Mouse (Mus musculus) forebrain, embryonic 11.5 days (tissue): ENCODE measurements around the gene Abt1. TPM values are rescaled to one million over a fixed set of nuclear protein-coding genes. Genes with fewer than 3 reads are reported as not detected.
A peak's percentile ranks its signal among the peaks of the same experiment; 100 is the strongest.
"Not testable (repeated sequence)": the region's sequence is repeated elsewhere in the genome, so short reads cannot be mapped to it uniquely, and the experiment has no call there.

ENCODE experiments used
- ATAC-seq: fragments of 200-750 bp; cut with Nextera tagmentation; replicated peaks from 2 replicates; pipeline ENCODE4 v1.8.0; 2017; ENCODE audit warnings: moderate TSS enrichment; ENCODE audit not compliant: low FRiP score
- DNase-seq: peaks from one replicate; pipeline ENCODE4 v3.0.0-alpha.2; 2017; ENCODE audit warnings: low spot score
- H3K27ac ChIP-seq: fragments of 300-500 bp; sonication (generic); 2 replicates; pipeline ENCODE4 v1.5.1; 2014; ENCODE audit warnings: low read depth, low read length
- H3K27me3 ChIP-seq: fragments of 300-500 bp; sonication (generic); 2 replicates; pipeline ENCODE4 v1.6.1; 2014; ENCODE audit warnings: mild to moderate bottlenecking, low read length, mixed read lengths; ENCODE audit not compliant: control insufficient read depth, insufficient read depth
- H3K36me3 ChIP-seq: fragments of 300-500 bp; sonication (generic); 2 replicates; pipeline ENCODE4 v1.6.1; 2014; ENCODE audit warnings: mild to moderate bottlenecking, low read length, moderate library complexity, mixed read lengths; ENCODE audit not compliant: control insufficient read depth, insufficient read depth
- H3K4me1 ChIP-seq: fragments of 300-500 bp; sonication (generic); replicated peaks from 2 replicates; pipeline ENCODE4 v1.6.1; 2014; ENCODE audit warnings: low read length, mixed read lengths; ENCODE audit not compliant: control insufficient read depth, insufficient read depth
- H3K4me2 ChIP-seq: fragments of 300-500 bp; sonication (generic); 2 replicates; pipeline ENCODE4 v1.6.1; 2014; ENCODE audit warnings: low read depth, mild to moderate bottlenecking, low read length, moderate library complexity, mixed read lengths; ENCODE audit not compliant: severe bottlenecking
- H3K4me3 ChIP-seq: fragments of 300-500 bp; sonication (generic); 2 replicates; pipeline ENCODE4 v1.5.1; 2014; ENCODE audit warnings: low read depth, low read length
- H3K9ac ChIP-seq: fragments of 300-500 bp; sonication (generic); 2 replicates; pipeline ENCODE4 v1.6.1; 2014; ENCODE audit warnings: low read length
- H3K9me3 ChIP-seq: fragments of 300-500 bp; sonication (generic); 2 replicates; pipeline ENCODE4 v1.6.1; 2016; ENCODE audit warnings: low read length, mixed read lengths; ENCODE audit not compliant: control insufficient read depth
- WGBS: fragments of 180-500 bp; shearing (Covaris S2); extraction: QIAGEN DNeasy Blood & Tissue Kit; methylation state at CpG from one replicate; pipeline ENCODE4 v1.1.7; 2014; 5-methylcytosine and 5-hydroxymethylcytosine counted together
- polyA plus RNA-seq: library from polyadenylated mRNA; unstranded; fragments of >200 nt; fragmentation: Nextera tagmentation; extraction: Ambion mirVana; gene quantifications from 2 replicates; pipeline ENCODE4 v1.2.1, GENCODE M21; 2014

The Abt1 gene
- polyA plus RNA-seq, 1 experiment from 2014 or later: 13.0 TPM

- WGBS: 4% methylated on average over 24 of the region's 24 CpGs
- H3K4me2 ChIP-seq: peak overlapping the region; percentile 67; the same call in 1 of the 2 replicates
These were observed 22.6 kb downstream of the Abt1 start for GRCm38 (mm10) chr13:23400771-23401682.

GRCm38 (mm10) chr13:23396913-23397312, 26.8 kb downstream of the Abt1 start:
- H3K36me3 ChIP-seq, H3K9ac ChIP-seq, H3K4me1 ChIP-seq, H3K27ac ChIP-seq, ATAC-seq, H3K9me3 ChIP-seq, H3K4me2 ChIP-seq, H3K27me3 ChIP-seq: not testable (repeated sequence)
- DNase-seq: peak; percentile 61
- H3K4me3 ChIP-seq: peak overlapping the region; percentile 49; the same call in 1 of the 2 replicates
- 9% methylated on average over 14 of the region's 14 CpGs for WGBS

More at GRCm38 (mm10) chr13:23400771-23401682, 22.6 kb downstream of the Abt1 start:
- no peak; the same call in 1 of the 2 replicates for ATAC-seq
- Histone ChIP-seq H3K27me3 (no peaks in the 10 kb centered on the region; the same call in 1 of the 2 replicates), H3K27ac (no peak overlapping the region), H3K9ac (no peak overlapping the region), H3K4me3 (peak overlapping the region; percentile 39; the same call in 1 of the 2 replicates), H3K4me1 (0 out of 2 replicates have a peak, but pooled peaks cover 2% of the 10 kb centered on the region), H3K36me3 (no peaks in the 10 kb centered on the region), H3K9me3 (peaks cover 4% of the 10 kb centered on the region)
- no peak for DNase-seq

- peak overlapping the region; percentile 49 for H3K4me3 ChIP-seq
- no peak overlapping the region for H3K27ac ChIP-seq
- ATAC-seq (peak; percentile 63), DNase-seq (peak; percentile 77)
- H3K4me1 ChIP-seq: no peaks in the 10 kb centered on the region
- H3K36me3 ChIP-seq: no peaks in the 10 kb centered on the region
- H3K9ac ChIP-seq: peak overlapping the region; percentile 44
- H3K27me3 ChIP-seq: peaks cover 8% of the 10 kb centered on the region; the same call in 1 of the 2 replicates
- peaks cover 2% of the 10 kb centered on the region; the same call in 1 of the 2 replicates for H3K9me3 ChIP-seq
- H3K4me2 ChIP-seq: peak overlapping the region; percentile 87
- under 1% methylated on average over 31 of the region's 31 CpGs for WGBS
These were observed 27.4 kb downstream of the Abt1 start for GRCm38 (mm10) chr13:23396246-23396703.

DNA sequence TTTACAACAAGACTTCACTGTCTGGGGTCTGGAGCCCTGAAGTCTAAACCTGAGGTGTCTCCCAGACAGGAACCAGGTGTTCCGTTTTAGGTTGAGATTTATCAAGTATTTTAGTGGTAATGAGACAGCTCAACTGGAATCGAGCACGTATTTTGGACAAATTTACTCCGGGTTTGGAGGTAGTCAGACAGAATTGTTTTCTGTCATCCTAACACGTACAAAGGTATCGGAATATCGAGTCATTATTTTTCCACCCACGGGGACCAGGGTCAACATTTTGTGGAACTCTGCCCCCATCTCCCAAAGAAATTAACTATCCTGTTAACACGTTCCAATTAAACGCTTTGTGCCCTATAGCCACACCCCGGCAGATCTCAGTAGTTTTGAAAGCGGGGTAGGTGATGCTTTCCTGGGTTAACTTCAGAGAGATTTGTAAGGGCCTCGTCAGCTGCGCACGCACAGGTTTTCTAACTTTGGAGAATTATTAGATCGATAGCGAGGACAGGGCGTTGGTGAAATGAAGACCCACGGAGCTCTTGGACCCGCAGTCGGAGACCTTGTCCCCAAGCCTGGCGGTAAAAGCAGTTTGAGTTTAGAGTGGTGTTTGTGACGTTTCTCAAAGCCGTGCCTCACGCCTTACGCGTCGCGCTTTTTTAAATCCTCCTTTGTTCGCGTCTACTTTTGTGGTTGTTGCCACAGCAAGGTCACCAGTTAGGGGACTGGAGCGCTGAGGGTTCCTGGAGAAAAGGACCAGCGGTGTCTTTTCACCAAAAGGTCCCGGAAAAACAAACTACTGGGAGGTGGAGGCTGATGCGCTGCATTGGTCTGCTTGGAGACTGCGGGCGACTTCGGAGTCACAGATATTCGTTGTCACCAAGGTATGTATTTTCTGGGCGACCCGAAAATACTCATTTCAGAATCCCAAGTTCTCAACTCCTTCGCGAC, 28.1 kb downstream of the Abt1 start:
- WGBS: 2% methylated on average over 43 of the region's 43 CpGs
- peak; percentile 48; the same call in 1 of the 2 replicates for ATAC-seq

DNA sequence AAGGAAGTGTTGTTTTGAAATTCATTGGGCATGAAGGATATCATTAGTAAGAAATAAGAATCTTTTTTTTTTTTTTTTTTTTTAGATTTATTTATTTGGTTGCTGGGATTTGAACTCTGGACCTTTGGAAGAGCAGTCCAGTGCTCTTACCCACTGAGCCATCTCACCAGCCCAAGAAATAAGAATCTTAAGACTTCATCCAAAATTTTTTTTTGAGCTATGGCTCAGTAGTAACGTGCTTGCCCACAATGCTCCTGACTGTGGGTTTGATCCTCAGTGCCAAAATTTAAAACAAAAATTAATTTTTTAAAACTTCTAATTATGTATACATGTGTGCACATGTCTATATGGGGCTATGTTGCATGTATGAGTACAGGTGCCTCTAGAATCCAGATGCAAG, 36.1 kb downstream of the Abt1 start:
- Histone ChIP-seq H3K9me3 (no peaks in the 10 kb centered on the region), H3K36me3 (no peaks in the 10 kb centered on the region), H3K4me3 (no peak overlapping the region), H3K27ac (no peak overlapping the region), H3K27me3 (no peaks in the 10 kb centered on the region), H3K9ac (no peak overlapping the region), H3K4me2 (no peak overlapping the region), H3K4me1 (no peaks in the 10 kb centered on the region)
- DNase-seq (no peak), ATAC-seq (no peak)
- WGBS: 80% methylated on average over 1 of the region's 1 CpGs

More for the DNA sequence above, 28.1 kb downstream of the Abt1 start:
- H3K9ac ChIP-seq: peak overlapping the region; percentile 44
- no peaks in the 10 kb centered on the region for H3K4me1 ChIP-seq
- no peaks in the 10 kb centered on the region for H3K36me3 ChIP-seq
- DNase-seq: peak; percentile 63
- H3K9me3 ChIP-seq: no peaks in the 10 kb centered on the region
- H3K4me3 ChIP-seq: peak overlapping the region; percentile 49
- H3K4me2 ChIP-seq: peak overlapping the region; percentile 87
- no peak overlapping the region for H3K27ac ChIP-seq
- H3K27me3 ChIP-seq: peaks cover 8% of the 10 kb centered on the region; the same call in 1 of the 2 replicates

DNA sequence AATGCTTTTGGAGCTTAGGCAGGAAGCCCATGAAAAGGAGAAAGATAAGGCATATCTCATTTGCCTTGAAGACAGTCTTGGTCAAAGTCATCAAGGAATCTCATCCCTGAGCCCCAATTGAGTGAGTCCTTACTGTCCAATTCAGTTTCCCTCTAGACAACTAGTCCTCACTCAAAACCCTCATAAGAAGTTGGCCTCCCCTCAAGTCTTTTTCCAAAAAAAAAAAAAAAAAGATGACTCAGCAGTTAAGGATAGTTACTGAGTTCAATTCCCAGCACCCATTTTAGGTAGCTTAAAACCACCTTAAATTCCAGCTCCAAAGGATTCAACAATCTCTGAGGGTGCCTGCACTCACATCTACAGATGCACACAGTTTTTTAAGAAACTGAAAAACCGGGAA, 40.5 kb downstream of the Abt1 start:
- Histone ChIP-seq H3K27ac (no peak overlapping the region), H3K27me3 (no peaks in the 10 kb centered on the region), H3K36me3 (no peaks in the 10 kb centered on the region), H3K4me3 (no peak overlapping the region), H3K9me3 (no peaks in the 10 kb centered on the region), H3K9ac (no peak overlapping the region), H3K4me1 (no peaks in the 10 kb centered on the region), H3K4me2 (no peak overlapping the region)
- DNase-seq: no peak
- no peak for ATAC-seq
- 59% methylated on average over 1 of the region's 1 CpGs for WGBS

GRCm38 (mm10) chr13:23372433-23372832, 51.2 kb downstream of the Abt1 start:
- no peak for ATAC-seq
- H3K9ac ChIP-seq: no peak overlapping the region
- H3K9me3 ChIP-seq: no peaks in the 10 kb centered on the region
- H3K4me2 ChIP-seq: no peak overlapping the region
- H3K27ac ChIP-seq: no peak overlapping the region
- DNase-seq: no peak
- no peaks in the 10 kb centered on the region; the same call in 1 of the 2 replicates for H3K4me1 ChIP-seq
- H3K36me3 ChIP-seq: no peaks in the 10 kb centered on the region
- H3K4me3 ChIP-seq: no peak overlapping the region
- no peaks in the 10 kb centered on the region for H3K27me3 ChIP-seq
- 80% methylated on average over 1 of the region's 1 CpGs for WGBS

DNA sequence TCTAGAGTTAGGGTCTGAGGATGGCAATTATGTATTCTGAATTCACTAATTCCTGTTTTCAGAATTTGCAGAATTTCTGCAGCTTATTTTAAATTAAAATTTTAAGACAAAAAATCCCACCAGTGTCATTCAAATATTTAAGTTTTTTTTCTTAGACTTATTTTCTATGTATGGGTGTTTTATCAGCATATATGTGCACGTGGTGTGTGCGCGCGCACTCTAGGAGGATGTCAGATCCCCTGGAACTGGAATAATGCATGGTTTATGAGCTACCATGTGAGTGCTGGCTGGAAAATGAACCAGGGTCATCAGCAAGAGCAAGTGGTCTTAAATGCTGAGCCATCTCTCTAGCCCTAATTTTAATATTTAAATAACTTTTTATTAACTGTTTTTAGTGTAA, 53.6 kb downstream of the Abt1 start:
- Histone ChIP-seq H3K4me3 (no peak overlapping the region), H3K4me1 (no peaks in the 10 kb centered on the region; the same call in 1 of the 2 replicates), H3K9me3 (no peaks in the 10 kb centered on the region), H3K27ac (no peak overlapping the region), H3K27me3 (no peaks in the 10 kb centered on the region), H3K4me2 (peak overlapping the region; percentile 52; the same call in 1 of the 2 replicates), H3K9ac (no peak overlapping the region), H3K36me3 (no peaks in the 10 kb centered on the region)
- DNase-seq (no peak), ATAC-seq (no peak)
- 93% methylated on average over 4 of the region's 4 CpGs for WGBS
